Mouse (Mus musculus): ENCODE results near the gene Adamts3. TPM values are rescaled to one million over a fixed set of nuclear protein-coding genes. Genes with fewer than 3 reads are reported as not detected.

The Adamts3 gene
- 0.72 and 0.82 TPM in 2 replicates for polyA plus RNA-seq (2015; fragmentation: Nextera tagmentation; extraction: Ambion mirVana)

- Histone ChIP-seq H3K4me3 (ENCODE audit: low read depth, low read length) (peak within 1 kb of the TSS; percentile 57), H3K27ac (ENCODE audit: low read depth, low read length) (peak within 1 kb of the TSS; percentile 64), H3K36me3 (ENCODE audit: control insufficient read depth, insufficient read depth) (no peaks in the 10 kb centered on the region), H3K4me1 (replicated peaks; ENCODE audit: control insufficient read depth, insufficient read depth, low read length) (no peaks in the 10 kb centered on the region), H3K4me2 (replicated peaks; ENCODE audit: low read depth) (peak within 1 kb of the TSS; percentile 99), H3K9ac (ENCODE audit: low read depth, low read length) (peak within 1 kb of the TSS; percentile 40), H3K9me3 (ENCODE audit: control insufficient read depth) (peaks cover 3% of the 10 kb centered on the region; the same call in 1 of the 2 replicates), H3K27me3 (replicated peaks; ENCODE audit: control insufficient read depth, insufficient read depth, low read length) (peaks cover 6% of the 10 kb centered on the region; the same call in 1 of the 2 replicates)
- ATAC-seq = peak; percentile 60
- 1% methylated on average over 71 of the region's 78 CpGs for WGBS
- no peak for TF ChIP-seq CTCF (IDR thresholded peaks at IDR 0.05; ENCODE audit: low read depth)
Measured at GRCm38 (mm10) chr5:89883051-89883907, at the start of gene Adamts3. Gene Adamts3 (minus strand): TSS chr5:89883334.

GRCm38 (mm10) chr5:89931511-89931910, 48.4 kb upstream of the Adamts3 start:
- TF ChIP-seq CTCF (IDR thresholded peaks at IDR 0.05; ENCODE audit: low read depth) = no peak
- no peak for ATAC-seq
- Histone ChIP-seq H3K9ac (ENCODE audit: low read depth, low read length) (no peak overlapping the region), H3K4me3 (ENCODE audit: low read depth, low read length) (no peak overlapping the region), H3K4me1 (replicated peaks; ENCODE audit: control insufficient read depth, insufficient read depth, low read length) (no peaks in the 10 kb centered on the region), H3K36me3 (ENCODE audit: control insufficient read depth, insufficient read depth) (no peaks in the 10 kb centered on the region), H3K4me2 (replicated peaks; ENCODE audit: low read depth) (no peak overlapping the region), H3K27ac (ENCODE audit: low read depth, low read length) (no peak overlapping the region), H3K9me3 (ENCODE audit: control insufficient read depth) (no peaks in the 10 kb centered on the region), H3K27me3 (replicated peaks; ENCODE audit: control insufficient read depth, insufficient read depth, low read length) (no peaks in the 10 kb centered on the region)
- WGBS = 80% methylated on average over 4 of the region's 4 CpGs

- Histone ChIP-seq H3K4me2 (replicated peaks; ENCODE audit: low read depth) (no peak overlapping the region), H3K9me3 (ENCODE audit: control insufficient read depth) (no peaks in the 10 kb centered on the region), H3K36me3 (ENCODE audit: control insufficient read depth, insufficient read depth) (no peaks in the 10 kb centered on the region), H3K9ac (ENCODE audit: low read depth, low read length) (no peak overlapping the region), H3K4me1 (replicated peaks; ENCODE audit: control insufficient read depth, insufficient read depth, low read length) (no peaks in the 10 kb centered on the region), H3K27me3 (replicated peaks; ENCODE audit: control insufficient read depth, insufficient read depth, low read length) (no peaks in the 10 kb centered on the region), H3K27ac (ENCODE audit: low read depth, low read length) (no peak overlapping the region), H3K4me3 (ENCODE audit: low read depth, low read length) (no peak overlapping the region)
- no peak for TF ChIP-seq CTCF (IDR thresholded peaks at IDR 0.05; ENCODE audit: low read depth)
- no peak for ATAC-seq
Measured at GRCm38 (mm10) chr5:89912359-89912758, 29.2 kb upstream of the Adamts3 start.

GRCm38 (mm10) chr5:89911950-89912349, 28.8 kb upstream of the Adamts3 start:
- WGBS = 72% methylated on average over 7 of the region's 7 CpGs
- H3K4me2 ChIP-seq (replicated peaks; ENCODE audit: low read depth) = no peak overlapping the region
- H3K9me3 ChIP-seq (ENCODE audit: control insufficient read depth) = no peaks in the 10 kb centered on the region
- no peak for ATAC-seq
- H3K36me3 ChIP-seq (ENCODE audit: control insufficient read depth, insufficient read depth) = no peaks in the 10 kb centered on the region
- no peaks in the 10 kb centered on the region for H3K27me3 ChIP-seq (replicated peaks; ENCODE audit: control insufficient read depth, insufficient read depth, low read length)
- no peak for TF ChIP-seq CTCF (IDR thresholded peaks at IDR 0.05; ENCODE audit: low read depth)
- no peaks in the 10 kb centered on the region for H3K4me1 ChIP-seq (replicated peaks; ENCODE audit: control insufficient read depth, insufficient read depth, low read length)
- no peak overlapping the region for H3K27ac ChIP-seq (ENCODE audit: low read depth, low read length)
- no peak overlapping the region for H3K9ac ChIP-seq (ENCODE audit: low read depth, low read length)
- no peak overlapping the region for H3K4me3 ChIP-seq (ENCODE audit: low read depth, low read length)

DNA sequence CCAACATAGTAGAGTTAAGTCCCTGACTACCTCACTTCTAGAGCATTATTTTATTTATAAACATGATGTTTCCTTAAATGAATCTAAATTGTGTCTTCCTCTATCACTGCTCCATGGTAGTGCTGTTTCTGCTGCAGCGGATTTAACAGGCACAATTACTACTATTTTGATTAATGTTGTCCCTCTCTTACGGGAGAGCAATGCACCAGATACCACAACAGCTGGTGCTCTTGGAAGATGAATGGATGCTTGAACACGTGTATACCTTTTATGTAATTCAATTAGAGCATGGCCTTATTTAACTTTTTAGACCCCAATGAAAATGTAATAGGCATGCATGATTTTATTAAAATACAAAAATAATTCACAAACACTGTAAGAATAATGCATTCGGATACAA, 28.4 kb upstream of the Adamts3 start:
- no peaks in the 10 kb centered on the region for H3K27me3 ChIP-seq (replicated peaks; ENCODE audit: control insufficient read depth, insufficient read depth, low read length)

GRCm38 (mm10) chr5:89906884-89907431, 23.8 kb upstream of the Adamts3 start:
- no peaks in the 10 kb centered on the region for H3K9me3 ChIP-seq (ENCODE audit: control insufficient read depth)
- H3K27ac ChIP-seq (ENCODE audit: low read depth, low read length) = no peak overlapping the region
- no peak overlapping the region for H3K4me3 ChIP-seq (ENCODE audit: low read depth, low read length)
- no peak for TF ChIP-seq CTCF (IDR thresholded peaks at IDR 0.05; ENCODE audit: low read depth)
- no peak overlapping the region for H3K9ac ChIP-seq (ENCODE audit: low read depth, low read length)
- ATAC-seq = no peak
- H3K4me1 ChIP-seq (replicated peaks; ENCODE audit: control insufficient read depth, insufficient read depth, low read length) = no peaks in the 10 kb centered on the region
- 73% methylated on average over 13 of the region's 13 CpGs for WGBS
- no peaks in the 10 kb centered on the region for H3K27me3 ChIP-seq (replicated peaks; ENCODE audit: control insufficient read depth, insufficient read depth, low read length)
- no peaks in the 10 kb centered on the region for H3K36me3 ChIP-seq (ENCODE audit: control insufficient read depth, insufficient read depth)
- H3K4me2 ChIP-seq (replicated peaks; ENCODE audit: low read depth) = no peak overlapping the region

More for the DNA sequence above, 28.4 kb upstream of the Adamts3 start:
- Histone ChIP-seq H3K4me1 (replicated peaks; ENCODE audit: control insufficient read depth, insufficient read depth, low read length) (no peaks in the 10 kb centered on the region), H3K27ac (ENCODE audit: low read depth, low read length) (no peak overlapping the region), H3K36me3 (ENCODE audit: control insufficient read depth, insufficient read depth) (no peaks in the 10 kb centered on the region), H3K4me3 (ENCODE audit: low read depth, low read length) (no peak overlapping the region), H3K9ac (ENCODE audit: low read depth, low read length) (no peak overlapping the region), H3K4me2 (replicated peaks; ENCODE audit: low read depth) (no peak overlapping the region), H3K9me3 (ENCODE audit: control insufficient read depth) (no peaks in the 10 kb centered on the region)
- ATAC-seq = no peak
- 80% methylated on average over 4 of the region's 4 CpGs for WGBS
- TF ChIP-seq CTCF (IDR thresholded peaks at IDR 0.05; ENCODE audit: low read depth) = no peak

All from intestine, postnatal 0 days (tissue).